Mouse (Mus musculus) MN1 (cell line): Measurements from ENCODE around the gene Eml3.
"Not testable (repeated sequence)": the region's sequence is repeated elsewhere in the genome, so short reads cannot be mapped to it uniquely, and the experiment has no call there.

Experiments
- DNase-seq: peaks from one replicate; pipeline ENCODE4 v3.0.0-alpha.2; 2016; ENCODE audit warnings: low spot score

Gene Eml3

DNA sequence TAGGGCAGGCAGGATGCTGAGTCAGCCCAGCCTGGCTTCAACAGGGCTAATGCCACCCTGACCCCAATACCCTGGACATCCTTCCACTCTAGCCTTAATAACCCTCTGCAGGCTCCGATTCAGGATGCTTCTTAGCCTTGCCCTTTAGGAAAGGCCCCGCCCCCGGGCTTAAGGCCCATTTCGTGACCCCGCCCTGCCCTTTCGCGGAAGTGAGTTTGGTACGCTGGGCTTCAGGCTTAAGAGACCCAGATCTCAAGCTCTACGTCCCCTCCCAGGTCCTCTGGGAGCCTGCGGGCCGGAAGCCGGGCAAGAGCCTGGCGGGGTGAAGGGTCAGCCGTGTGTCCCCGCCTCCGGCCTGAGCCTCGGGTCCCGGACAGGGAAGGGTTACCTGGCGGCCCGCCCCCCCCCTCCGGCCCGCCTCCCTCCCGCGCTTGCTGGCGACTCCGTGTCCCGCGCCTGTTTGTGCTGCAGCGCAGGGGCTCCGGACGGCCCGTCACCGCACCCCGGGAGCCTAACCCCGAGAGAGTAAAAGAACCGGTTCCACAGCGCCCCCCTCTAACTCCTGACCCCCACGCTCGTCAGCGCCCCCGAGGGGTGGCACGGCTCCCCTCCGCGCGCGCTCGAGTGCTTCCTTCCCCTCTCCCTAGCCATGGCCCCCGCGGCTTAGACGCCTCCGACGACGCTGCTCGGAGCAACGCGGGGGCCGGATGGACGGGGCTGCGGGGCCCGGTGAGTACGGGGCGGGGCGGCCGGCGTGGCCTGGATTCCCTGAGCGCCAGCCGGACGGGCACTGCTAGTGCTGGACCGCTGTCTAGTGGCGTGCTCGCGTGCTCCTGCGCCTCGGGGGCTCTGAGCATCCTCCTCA lies at the start of gene Eml3, which contains the start of gene Rom1:
Eml3 (plus strand) TSS at position 329 of the 865 bp plus-strand sequence.
Rom1 (minus strand) TSS at position 133 of the 865 bp plus-strand sequence.
- DNase-seq, result peak; percentile 86

DNA sequence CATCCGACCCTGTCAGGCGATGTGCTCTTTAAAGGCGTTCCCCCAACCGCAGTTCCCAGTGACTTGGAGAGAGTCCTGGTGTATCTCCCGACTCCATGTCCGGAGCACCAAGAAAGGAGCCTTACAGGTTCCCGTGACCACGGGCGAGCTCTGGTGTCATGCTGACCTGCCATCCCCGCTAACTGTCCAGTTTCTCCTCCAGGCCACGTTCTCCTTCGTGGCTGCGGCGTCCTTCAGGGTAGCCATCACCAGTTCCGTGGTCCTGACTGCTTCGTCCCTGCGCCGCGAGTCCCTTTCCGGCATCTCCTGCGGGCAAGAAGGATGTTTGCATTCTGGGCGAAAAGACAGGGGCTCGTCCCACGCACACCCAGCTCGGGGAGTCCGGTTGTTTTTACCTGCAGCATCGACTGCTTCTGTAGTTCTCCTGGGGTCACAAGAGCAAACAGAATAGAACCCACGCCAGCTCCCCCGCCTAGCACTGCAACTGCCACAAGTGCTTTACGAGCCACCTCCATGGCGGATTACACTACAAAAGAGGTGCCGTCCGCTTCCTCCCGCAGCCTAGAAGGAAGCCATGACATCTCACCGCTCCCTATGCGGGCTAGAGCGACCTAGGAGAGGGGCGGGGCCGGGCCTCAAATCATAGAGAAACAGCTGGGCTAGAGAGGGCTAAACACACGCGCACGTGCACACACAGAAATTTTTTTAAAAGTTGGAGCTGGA lies 48.9 kb upstream of the Eml3 start, which contains the start of gene Uqcc3:
Uqcc3 (minus strand) TSS at position 613 of the 723 bp plus-strand sequence.
- DNase-seq, result peak; percentile 82

DNA sequence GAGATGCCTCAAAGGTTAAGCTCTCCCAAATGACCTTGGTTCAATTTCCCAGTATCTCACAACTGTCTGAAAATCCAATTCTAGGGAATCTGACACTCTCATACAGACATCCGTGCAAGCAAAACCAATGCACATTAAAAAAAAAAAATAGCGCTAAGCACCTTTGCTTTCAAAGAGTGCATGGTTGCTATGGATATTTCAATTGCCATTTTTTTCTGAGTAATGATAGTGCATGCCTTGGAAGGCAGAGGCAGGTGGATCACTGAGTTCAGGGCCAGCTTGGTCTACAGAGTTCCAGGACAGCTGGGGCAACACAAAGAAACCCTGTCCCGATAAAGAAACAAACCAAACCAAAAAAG lies 48.3 kb upstream of the Eml3 start:
- no peak for DNase-seq

- no peak for DNase-seq
These were observed 45.7 kb upstream of the Eml3 start, which contains the start of the genes Lbhd1 and Gm49403 for GRCm38 (mm10) chr19:8883616-8884015. Lbhd1 (plus strand) TSS chr19:8883732. Gm49403 (plus strand) TSS chr19:8883930.

DNA sequence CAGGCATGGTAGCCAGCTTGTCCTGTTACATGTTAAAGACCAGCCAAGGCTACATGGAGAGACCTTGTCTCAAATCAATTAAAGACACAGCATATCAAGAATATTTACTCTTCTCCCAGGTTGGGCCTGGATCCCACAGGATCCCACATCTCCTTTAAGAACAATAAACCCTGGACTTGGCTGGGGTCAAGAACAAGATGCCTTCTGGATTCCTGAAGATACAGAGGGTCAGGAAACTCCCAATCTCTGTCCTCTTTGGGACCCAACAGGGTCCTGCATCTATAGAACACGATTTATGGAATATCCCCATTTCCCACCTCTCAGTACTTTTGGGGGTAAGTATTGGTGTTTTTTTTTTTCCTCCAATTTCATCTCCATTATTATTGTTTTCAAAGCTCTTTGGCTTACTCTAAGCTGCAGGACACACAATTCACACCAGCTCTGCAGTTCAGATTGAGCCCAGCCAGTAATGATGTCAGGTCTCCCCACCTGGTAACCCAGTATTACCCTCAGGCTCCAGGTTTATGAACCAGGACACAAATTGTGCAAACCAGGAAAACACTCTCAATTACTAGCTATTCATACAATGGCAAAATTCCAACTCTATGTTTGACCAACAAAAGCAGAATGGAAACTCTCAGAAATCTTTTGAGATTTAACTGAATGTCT lies 42.3 kb upstream of the Eml3 start:
- no peak for DNase-seq

GRCm38 (mm10) chr19:8887585-8888463 lies 41.5 kb upstream of the Eml3 start:
- no peak for DNase-seq

GRCm38 (mm10) chr19:8888511-8889385 lies 40.6 kb upstream of the Eml3 start, which contains the start of the genes 1810009A15Rik and Gm49416:
1810009A15Rik (plus strand) TSS chr19:8888853.
Gm49416 (plus strand) TSS chr19:8888926.
- peak; percentile 93 for DNase-seq

DNA sequence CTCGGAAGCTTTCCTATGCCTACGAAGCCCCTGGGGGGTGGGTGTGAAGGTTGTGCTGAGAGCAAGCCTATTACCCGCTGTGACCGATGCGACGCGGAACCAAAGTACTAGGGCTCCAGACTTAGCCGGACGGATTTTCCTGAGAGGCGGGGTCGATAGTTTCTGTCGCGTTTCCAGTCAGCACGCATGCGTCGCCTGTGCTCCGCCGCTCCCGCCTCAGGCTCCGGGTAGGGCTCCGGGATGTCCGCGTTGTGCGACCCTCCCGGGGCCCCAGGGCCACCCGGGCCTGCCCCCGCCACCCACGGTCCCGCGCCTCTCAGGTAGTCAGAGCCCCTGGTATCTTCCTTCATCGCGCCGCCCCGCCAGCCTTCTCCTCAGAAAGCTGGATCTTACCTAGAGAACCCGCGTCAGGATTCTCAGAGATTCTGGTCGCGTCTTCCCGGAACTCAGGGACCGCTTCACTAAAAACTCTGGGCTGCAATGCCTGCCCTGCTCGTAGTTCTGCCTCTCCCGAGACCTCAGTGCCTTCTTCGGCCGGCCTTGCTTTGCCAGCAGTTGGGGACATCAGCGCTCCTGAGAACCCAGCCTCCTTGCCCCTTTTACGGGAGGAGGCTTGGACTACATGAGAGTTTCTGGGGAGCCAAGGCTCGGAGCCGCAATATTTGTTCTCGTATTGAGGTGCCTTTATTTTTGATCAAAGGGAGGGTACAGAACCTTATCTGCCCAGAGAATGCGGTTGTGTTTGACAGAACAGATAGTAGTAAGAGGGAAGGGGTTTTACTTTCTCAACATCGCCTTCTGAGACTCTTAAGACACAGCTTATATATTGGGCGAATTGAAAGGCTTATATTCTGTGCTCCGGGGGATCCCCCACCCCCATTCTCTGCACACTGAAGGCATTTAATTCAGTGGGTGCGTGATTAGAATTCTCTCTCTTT lies 36.3 kb upstream of the Eml3 start, which contains the start of gene Ints5:
Ints5 (plus strand) TSS at position 177 of the 938 bp plus-strand sequence.
- peak; percentile 85 for DNase-seq

DNA sequence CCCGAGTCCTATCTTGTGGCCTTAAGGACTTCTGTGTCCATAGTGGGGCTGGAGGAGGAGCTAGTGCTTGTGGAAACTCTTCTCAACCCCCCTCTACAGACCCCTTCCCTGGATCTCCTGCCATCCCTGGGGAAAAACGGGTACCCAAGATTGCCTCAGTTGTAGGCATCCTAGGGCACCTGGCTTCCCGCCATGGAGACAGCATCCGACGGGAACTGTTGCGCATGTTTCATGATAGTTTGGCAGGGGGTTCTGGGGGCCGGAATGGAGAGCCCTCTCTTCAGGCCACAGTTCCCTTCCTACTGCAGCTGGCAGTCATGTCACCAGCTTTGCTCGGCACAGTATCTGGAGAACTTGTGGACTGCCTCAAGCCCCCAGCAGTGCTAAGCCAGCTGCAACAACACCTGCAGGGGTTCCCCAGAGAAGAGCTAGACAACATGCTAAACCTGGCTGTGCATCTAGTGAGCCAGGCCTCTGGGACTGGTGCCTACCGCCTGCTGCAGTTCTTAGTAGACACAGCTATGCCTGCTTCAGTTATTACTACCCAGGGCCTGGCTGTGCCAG lies 33.9 kb upstream of the Eml3 start:
- DNase-seq, result no peak

GRCm38 (mm10) chr19:8896231-8896630 lies 33.1 kb upstream of the Eml3 start:
- DNase-seq, result not testable (repeated sequence)

- DNase-seq, result peak; percentile 62
These were observed 32.0 kb upstream of the Eml3 start for GRCm38 (mm10) chr19:8897211-8897864.

DNA sequence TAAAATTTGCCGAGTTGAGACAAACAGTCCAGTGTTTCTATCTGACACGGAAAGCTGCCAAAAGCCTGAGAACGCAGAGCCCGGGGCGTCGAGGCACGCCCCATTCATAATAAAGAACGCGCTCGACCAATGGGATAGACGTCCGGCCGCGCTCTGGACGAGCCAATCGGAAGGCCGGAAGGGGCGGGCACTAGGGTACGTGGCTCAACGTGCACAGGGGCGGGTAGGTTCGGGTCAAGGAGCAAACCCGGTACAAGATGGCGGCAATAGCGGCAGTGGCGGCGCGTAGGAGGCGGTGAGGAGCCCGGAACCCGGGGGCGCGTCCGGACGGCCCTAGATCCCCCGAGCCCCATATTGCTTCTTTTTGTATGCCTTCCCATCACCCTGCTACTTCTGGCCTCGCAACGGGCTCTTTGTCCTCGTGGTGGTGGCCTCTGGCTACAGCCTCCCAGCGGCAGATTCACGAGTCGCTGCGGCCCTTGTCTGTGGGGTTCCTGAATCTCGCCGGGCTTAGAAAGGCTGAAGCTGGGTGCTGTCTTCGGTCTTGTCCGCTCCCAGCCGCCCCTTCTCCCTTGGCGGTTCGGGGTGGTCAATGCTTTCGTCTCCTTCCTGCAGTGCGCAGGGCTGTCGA lies 31.4 kb upstream of the Eml3 start, which contains the start of gene Ganab:
Ganab (plus strand) TSS at position 207 of the 631 bp plus-strand sequence.
- peak; percentile 94 for DNase-seq

- DNase-seq, result no peak
These were observed 30.8 kb upstream of the Eml3 start for GRCm38 (mm10) chr19:8898576-8898975.

- DNase-seq, result no peak
These were observed 30.3 kb upstream of the Eml3 start for GRCm38 (mm10) chr19:8899079-8899478.

DNA sequence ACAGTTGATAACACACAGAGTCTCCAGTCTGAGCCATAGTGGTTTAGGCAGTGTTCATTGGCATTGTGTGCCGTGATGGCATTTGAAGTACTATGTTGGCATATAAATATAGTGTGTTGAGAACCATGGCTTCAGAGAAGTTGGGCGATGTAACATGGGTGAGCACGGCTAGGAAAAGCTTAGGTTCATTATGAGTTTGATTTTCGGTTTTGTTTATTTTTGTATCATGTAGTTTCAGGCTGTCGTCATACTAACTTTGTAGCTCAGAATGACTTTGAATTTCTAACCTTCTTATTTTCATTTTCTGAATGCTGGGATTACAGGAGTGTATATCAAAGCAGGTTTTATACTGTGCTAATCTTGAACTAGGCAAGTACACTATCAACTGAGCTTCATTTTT lies 25.9 kb upstream of the Eml3 start:
- no peak for DNase-seq

DNA sequence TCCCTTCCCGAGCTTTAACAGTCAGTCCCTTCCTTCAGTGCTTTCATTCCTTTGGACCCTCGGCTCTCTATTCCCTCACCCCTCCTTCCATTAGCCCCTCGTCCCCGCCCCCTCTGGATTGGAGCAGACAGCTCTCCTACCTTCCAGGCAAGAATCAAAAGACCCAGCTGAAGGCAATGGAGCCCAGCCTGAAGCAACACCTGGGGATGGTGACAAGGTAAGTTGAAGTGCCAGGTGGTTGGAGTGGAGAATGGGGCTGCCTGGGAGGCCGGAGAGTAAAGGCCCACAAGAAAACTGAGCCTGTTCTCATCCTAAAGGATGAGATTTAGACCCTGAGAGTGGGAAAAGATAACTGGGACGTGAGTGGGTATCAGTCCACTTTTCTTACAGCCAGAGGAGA lies 20.8 kb upstream of the Eml3 start:
- DNase-seq, result no peak

GRCm38 (mm10) chr19:8911810-8912209 lies 17.5 kb upstream of the Eml3 start:
- no peak for DNase-seq
